Mouse (Mus musculus) forebrain, embryonic 13.5 days (tissue): ENCODE results near the gene Sept9. TPM values are rescaled to one million over a fixed set of nuclear protein-coding genes. Genes with fewer than 3 reads are reported as not detected.
"Not testable (repeated sequence)": the region's sequence is repeated elsewhere in the genome, so short reads cannot be mapped to it uniquely, and the experiment has no call there.

Experiments
- ATAC-seq: fragments of 200-750 bp; cut with Nextera tagmentation; 2 replicates; pipeline ENCODE4 v1.8.0; 2017
- H3K27ac ChIP-seq: fragments of 300-500 bp; sonication (generic); 2 replicates; pipeline ENCODE4 v1.5.1; 2015; ENCODE audit warnings: inconsistent platforms, mild to moderate bottlenecking, moderate library complexity
- H3K27me3 ChIP-seq: fragments of 300-500 bp; sonication (generic); 2 replicates; pipeline ENCODE4 v1.6.1; 2015; ENCODE audit warnings: mild to moderate bottlenecking, inconsistent platforms
- H3K36me3 ChIP-seq: fragments of 300-500 bp; sonication (generic); 2 replicates; pipeline ENCODE4 v1.6.1; 2015; ENCODE audit warnings: mild to moderate bottlenecking, inconsistent platforms; ENCODE audit not compliant: poor library complexity, severe bottlenecking
- H3K4me1 ChIP-seq: fragments of 300-500 bp; sonication (generic); 2 replicates; pipeline ENCODE4 v1.6.1; 2015; ENCODE audit warnings: inconsistent platforms
- H3K4me2 ChIP-seq: fragments of 300-500 bp; sonication (generic); 2 replicates; pipeline ENCODE4 v1.6.1; 2015; ENCODE audit warnings: inconsistent platforms, mild to moderate bottlenecking, moderate library complexity
- H3K4me3 ChIP-seq: fragments of 300-500 bp; sonication (generic); 2 replicates; pipeline ENCODE4 v1.5.1; 2015; ENCODE audit warnings: mild to moderate bottlenecking, inconsistent platforms
- H3K9ac ChIP-seq: fragments of 300-500 bp; sonication (generic); 2 replicates; pipeline ENCODE4 v1.6.1; 2015; ENCODE audit warnings: mild to moderate bottlenecking, inconsistent platforms
- H3K9me3 ChIP-seq: fragments of 300-500 bp; sonication (generic); replicated peaks from 2 replicates; pipeline ENCODE4 v1.6.1; 2016; ENCODE audit warnings: inconsistent platforms
- WGBS: fragments of 180-500 bp; shearing (Covaris S2); methylation state at CpG from one replicate; pipeline ENCODE4 v1.1.7; 2015; 5-methylcytosine and 5-hydroxymethylcytosine counted together
- polyA plus RNA-seq: library from polyadenylated mRNA; unstranded; fragments of >200 nt; fragmentation: Nextera tagmentation; extraction: Ambion mirVana; gene quantifications from 2 replicates; pipeline ENCODE4 v1.2.1, GENCODE M21; 2015

The Sept9 gene
- polyA plus RNA-seq, 1 experiment from 2014 or later: 142 TPM

GRCm38 (mm10) chr11:117323976-117324574 lies 124.6 kb downstream of the Sept9 start:
- Histone ChIP-seq H3K9ac (no peak overlapping the region), H3K4me2 (no peak overlapping the region), H3K4me1 (peaks cover 57% of the 10 kb centered on the region), H3K9me3 (no peaks in the 10 kb centered on the region), H3K36me3 (no peaks in the 10 kb centered on the region), H3K27ac (peak overlapping the region; percentile 0; the same call in 1 of the 2 replicates), H3K4me3 (no peak overlapping the region), H3K27me3 (no peaks in the 10 kb centered on the region)
- no peak for ATAC-seq
- 73% methylated on average over 12 of the region's 12 CpGs for WGBS

DNA sequence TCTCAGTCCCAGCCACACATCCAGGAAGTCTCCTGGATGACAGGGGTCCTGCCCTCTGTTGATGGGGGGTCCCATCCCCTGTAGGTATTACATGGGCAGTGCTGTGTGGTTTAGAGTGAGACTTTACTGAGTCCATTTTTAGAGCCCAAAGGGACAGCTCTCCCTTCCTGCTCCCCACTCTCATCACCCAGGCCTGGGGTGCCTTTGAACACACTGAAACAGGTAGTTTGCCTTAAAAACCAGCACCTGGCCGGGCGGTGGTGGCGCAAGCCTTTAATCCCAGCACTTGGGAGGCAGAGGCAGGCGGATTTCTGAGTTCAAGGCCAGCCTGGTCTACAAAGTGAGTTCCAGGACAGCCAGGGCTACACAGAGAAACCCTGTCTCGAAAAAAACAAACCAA lies 125.3 kb downstream of the Sept9 start:
- H3K4me1 ChIP-seq: peaks cover 51% of the 10 kb centered on the region
- not testable (repeated sequence) for H3K9me3 ChIP-seq, H3K27ac ChIP-seq, H3K36me3 ChIP-seq, H3K4me2 ChIP-seq, H3K9ac ChIP-seq, H3K4me3 ChIP-seq, ATAC-seq, H3K27me3 ChIP-seq
- 85% methylated on average over 5 of the region's 5 CpGs for WGBS

GRCm38 (mm10) chr11:117325131-117325467 lies 125.6 kb downstream of the Sept9 start:
- 74% methylated on average over 5 of the region's 5 CpGs for WGBS
- Histone ChIP-seq H3K4me3 (no peak overlapping the region), H3K4me1 (peaks cover 50% of the 10 kb centered on the region), H3K36me3 (no peaks in the 10 kb centered on the region), H3K27me3 (no peaks in the 10 kb centered on the region), H3K9ac (no peak overlapping the region), H3K4me2 (no peak overlapping the region), H3K27ac (no peak overlapping the region), H3K9me3 (no peaks in the 10 kb centered on the region)
- no peak for ATAC-seq

DNA sequence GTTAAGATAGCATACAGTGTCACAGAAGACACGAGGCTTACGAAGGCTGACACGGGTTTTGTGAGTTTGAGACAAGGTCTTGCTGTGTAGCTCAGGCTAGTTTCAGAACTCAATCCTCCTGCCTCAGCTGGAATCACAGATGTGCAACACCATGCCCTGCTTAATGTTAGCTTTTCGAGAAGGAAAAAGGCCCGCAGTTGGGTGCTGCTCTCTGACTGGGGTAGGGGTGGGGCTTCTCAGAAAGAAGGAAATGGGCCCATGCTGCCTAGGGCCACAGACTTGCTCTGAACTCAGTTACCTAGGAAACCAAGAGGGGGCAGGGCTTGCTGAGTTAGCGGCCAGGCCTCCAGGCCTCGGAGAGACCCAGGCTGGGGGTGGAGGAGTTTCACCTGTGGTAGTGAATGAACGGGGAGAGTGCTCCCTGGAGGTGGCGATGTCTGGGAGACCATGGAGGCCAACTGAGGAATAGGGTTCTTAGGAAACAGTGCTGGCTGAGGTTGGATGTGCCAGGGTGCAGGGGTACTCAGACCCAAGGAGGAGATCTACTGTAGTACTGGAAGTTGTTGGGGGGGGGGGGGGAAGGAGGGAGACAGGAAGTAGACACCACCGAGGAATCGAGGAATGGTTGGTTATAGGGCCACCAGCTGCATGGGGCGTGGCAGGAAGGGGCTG lies 126.1 kb downstream of the Sept9 start:
- ATAC-seq: no peak
- peaks cover 50% of the 10 kb centered on the region for H3K4me1 ChIP-seq
- no peak overlapping the region for H3K9ac ChIP-seq
- 42% methylated on average over 12 of the region's 12 CpGs for WGBS
- no peaks in the 10 kb centered on the region for H3K27me3 ChIP-seq
- H3K4me3 ChIP-seq: no peak overlapping the region
- H3K4me2 ChIP-seq: no peak overlapping the region
- no peaks in the 10 kb centered on the region for H3K9me3 ChIP-seq
- no peaks in the 10 kb centered on the region for H3K36me3 ChIP-seq
- H3K27ac ChIP-seq: peak overlapping the region; percentile 64; the same call in 1 of the 2 replicates

- H3K27me3 ChIP-seq: no peaks in the 10 kb centered on the region
- ATAC-seq: no peak
- peaks cover 55% of the 10 kb centered on the region for H3K4me1 ChIP-seq
- no peak overlapping the region for H3K4me3 ChIP-seq
- WGBS: 75% methylated on average over 4 of the region's 4 CpGs
- no peak overlapping the region for H3K4me2 ChIP-seq
- H3K27ac ChIP-seq: peak overlapping the region; percentile 64
- H3K36me3 ChIP-seq: no peaks in the 10 kb centered on the region
- no peaks in the 10 kb centered on the region for H3K9me3 ChIP-seq
- no peak overlapping the region for H3K9ac ChIP-seq
Measured at GRCm38 (mm10) chr11:117326140-117326725, 126.8 kb downstream of the Sept9 start.

GRCm38 (mm10) chr11:117326867-117327600 lies 127.6 kb downstream of the Sept9 start:
- no peaks in the 10 kb centered on the region for H3K36me3 ChIP-seq
- H3K4me2 ChIP-seq: no peak overlapping the region
- WGBS: 66% methylated on average over 16 of the region's 16 CpGs
- H3K27me3 ChIP-seq: no peaks in the 10 kb centered on the region
- ATAC-seq: peak; percentile 39; the same call in 1 of the 2 replicates
- no peaks in the 10 kb centered on the region for H3K9me3 ChIP-seq
- no peak overlapping the region for H3K9ac ChIP-seq
- peak overlapping the region; percentile 64 for H3K27ac ChIP-seq
- peaks cover 63% of the 10 kb centered on the region for H3K4me1 ChIP-seq
- no peak overlapping the region for H3K4me3 ChIP-seq

DNA sequence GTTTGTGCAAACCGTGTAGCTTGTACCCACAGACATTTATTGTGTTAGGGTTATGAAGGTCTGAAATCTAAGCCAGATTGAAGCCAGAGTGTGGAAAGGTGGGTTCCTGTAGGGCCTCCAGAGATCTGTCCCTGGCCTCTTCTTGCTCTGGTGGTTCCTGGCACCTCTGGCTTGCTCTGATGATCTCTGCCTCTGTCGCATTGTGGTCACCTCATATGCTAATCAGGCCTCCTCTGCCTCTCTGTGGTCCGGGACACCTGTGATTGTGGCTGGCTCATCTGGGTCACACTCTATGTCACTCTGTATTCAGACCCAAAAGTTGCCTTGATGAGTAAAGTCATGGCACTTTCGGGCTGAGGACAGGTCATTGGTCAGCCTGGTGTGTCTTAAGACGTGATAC lies 128.2 kb downstream of the Sept9 start:
- Histone ChIP-seq H3K9ac (no peak overlapping the region), H3K9me3 (no peaks in the 10 kb centered on the region), H3K27ac (no peak overlapping the region), H3K4me2 (no peak overlapping the region), H3K4me3 (no peak overlapping the region), H3K27me3 (no peaks in the 10 kb centered on the region), H3K4me1 (peaks cover 64% of the 10 kb centered on the region), H3K36me3 (no peaks in the 10 kb centered on the region)
- 86% methylated on average over 5 of the region's 5 CpGs for WGBS
- no peak for ATAC-seq

DNA sequence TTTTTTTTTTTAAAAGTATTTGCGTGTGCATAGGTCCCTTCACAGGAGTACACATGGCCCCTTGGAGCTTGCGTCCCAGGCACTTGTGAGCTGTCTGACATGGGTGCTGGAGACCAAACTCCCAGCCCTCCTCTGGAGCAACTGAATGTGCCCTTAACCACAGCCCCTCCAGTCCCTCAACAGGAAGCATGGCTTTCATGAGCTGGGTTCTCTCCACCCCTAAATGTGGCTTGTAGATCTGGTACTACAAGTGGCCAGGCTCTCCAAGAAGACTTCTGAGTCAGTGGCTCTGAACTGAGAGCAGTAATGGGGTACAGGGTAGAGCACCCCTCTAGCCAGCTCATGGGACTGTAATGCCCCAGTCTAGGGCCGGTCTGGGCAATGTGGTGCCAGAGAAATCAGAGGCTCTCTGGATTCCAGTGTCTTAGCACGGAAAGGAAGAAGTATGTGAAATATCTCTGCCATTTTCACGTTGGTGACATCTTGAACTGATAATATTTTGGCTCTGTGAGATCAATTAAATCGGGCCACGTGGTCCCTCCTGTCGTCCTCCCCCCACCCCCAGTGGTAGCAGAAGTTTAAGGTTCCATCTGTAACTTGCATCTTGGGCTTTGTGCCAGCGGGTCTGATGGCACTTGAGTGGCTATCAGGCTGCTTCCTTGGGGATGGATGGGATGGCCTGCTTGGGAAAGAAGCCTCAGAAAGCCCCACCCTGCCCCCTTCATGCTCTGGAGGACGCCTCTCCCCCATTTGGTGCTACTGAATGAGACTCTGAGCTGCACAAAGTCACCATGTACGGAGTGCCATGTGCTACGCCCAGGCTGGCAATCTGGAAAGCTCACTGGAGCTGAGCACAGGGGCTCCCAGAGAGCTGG lies 130.9 kb downstream of the Sept9 start:
- Histone ChIP-seq H3K4me2 (peak overlapping the region; percentile 81), H3K27ac (peak overlapping the region; percentile 98)

DNA sequence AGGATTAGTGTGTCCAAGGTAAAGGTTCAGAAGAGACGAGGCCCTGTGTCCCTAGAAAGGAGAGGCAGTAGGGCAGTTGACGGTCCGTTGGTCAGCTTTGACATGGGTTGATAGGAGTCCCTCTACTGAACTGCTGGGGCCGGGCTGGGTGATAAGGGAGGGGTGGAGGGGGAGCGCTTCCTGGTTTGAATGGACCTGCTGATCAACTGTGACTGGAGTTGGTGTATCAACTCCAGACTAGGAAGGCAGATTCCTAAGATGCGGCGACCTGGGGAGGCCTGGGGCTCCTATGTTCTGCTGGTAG lies 131.4 kb downstream of the Sept9 start:
- Histone ChIP-seq H3K27me3 (no peaks in the 10 kb centered on the region), H3K9me3 (no peaks in the 10 kb centered on the region), H3K36me3 (peaks cover 5% of the 10 kb centered on the region; the same call in 1 of the 2 replicates), H3K4me2 (peak overlapping the region; percentile 81), H3K4me1 (peaks cover 69% of the 10 kb centered on the region), H3K9ac (peak overlapping the region; percentile 30; the same call in 1 of the 2 replicates), H3K27ac (peak overlapping the region; percentile 98), H3K4me3 (no peak overlapping the region)
- WGBS: 29% methylated on average over 7 of the region's 7 CpGs
- no peak for ATAC-seq

More for the DNA sequence above, 130.9 kb downstream of the Sept9 start:
- H3K9ac ChIP-seq: peak overlapping the region; percentile 30; the same call in 1 of the 2 replicates
- no peak for ATAC-seq
- H3K4me3 ChIP-seq: no peak overlapping the region
- H3K27me3 ChIP-seq: no peaks in the 10 kb centered on the region
- 69% methylated on average over 12 of the region's 12 CpGs for WGBS
- H3K9me3 ChIP-seq: no peaks in the 10 kb centered on the region
- H3K36me3 ChIP-seq: peaks cover 3% of the 10 kb centered on the region; the same call in 1 of the 2 replicates
- H3K4me1 ChIP-seq: peaks cover 71% of the 10 kb centered on the region

- Histone ChIP-seq H3K36me3 (peaks cover 9% of the 10 kb centered on the region; the same call in 1 of the 2 replicates), H3K9me3 (no peaks in the 10 kb centered on the region), H3K4me1 (peaks cover 67% of the 10 kb centered on the region), H3K4me2 (peak overlapping the region; percentile 81), H3K9ac (peak overlapping the region; percentile 93), H3K27ac (peak overlapping the region; percentile 98), H3K27me3 (no peaks in the 10 kb centered on the region), H3K4me3 (peak overlapping the region; percentile 67)
- peak; percentile 48 for ATAC-seq
- 1% methylated on average over 17 of the region's 17 CpGs for WGBS
Measured at GRCm38 (mm10) chr11:117331361-117332241, 132.1 kb downstream of the Sept9 start.
